Mouse (Mus musculus) urinary bladder, postnatal 36 days (tissue): ENCODE results near the gene Trim28.

Experiments
- DNase-seq, 2 experiments: peaks; one replicate each; pipeline ENCODE4 v3.0.0; 2022; ENCODE audit warnings: low spot score in 2 of 2, mixed read lengths in 1 of 2

The Trim28 gene

GRCm38 (mm10) chr7:13033451-13034147, 34.7 kb downstream of the Trim28 start:
- no peak for DNase-seq

GRCm38 (mm10) chr7:13034148-13034977, 35.4 kb downstream of the Trim28 start, which contains the start of gene Chmp2a:
Gene Chmp2a, minus strand, starts transcription at chr7:13034807.
- DNase-seq = peak; percentile 97

- no peak for DNase-seq
Measured at GRCm38 (mm10) chr7:13035211-13035855, 36.4 kb downstream of the Trim28 start.

DNA sequence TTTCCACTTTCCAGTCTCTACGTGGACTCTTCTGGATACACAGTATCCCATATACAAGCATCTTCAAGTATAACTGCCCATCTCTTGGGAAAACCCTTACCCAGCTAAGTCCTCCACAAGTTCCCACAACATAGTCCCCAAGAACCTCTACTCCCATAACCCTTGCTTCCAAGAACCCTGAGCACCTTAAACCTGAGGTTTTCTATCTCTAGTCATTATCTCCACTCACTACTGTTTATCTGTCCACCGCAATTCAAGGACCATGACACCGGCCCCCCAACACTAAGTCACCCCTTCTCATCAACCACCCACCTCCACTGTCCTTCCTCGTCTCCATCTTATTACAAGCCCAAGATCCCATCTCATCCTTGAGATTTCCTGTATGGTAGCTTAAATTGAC, 37.9 kb downstream of the Trim28 start:
- no peak for DNase-seq

DNA sequence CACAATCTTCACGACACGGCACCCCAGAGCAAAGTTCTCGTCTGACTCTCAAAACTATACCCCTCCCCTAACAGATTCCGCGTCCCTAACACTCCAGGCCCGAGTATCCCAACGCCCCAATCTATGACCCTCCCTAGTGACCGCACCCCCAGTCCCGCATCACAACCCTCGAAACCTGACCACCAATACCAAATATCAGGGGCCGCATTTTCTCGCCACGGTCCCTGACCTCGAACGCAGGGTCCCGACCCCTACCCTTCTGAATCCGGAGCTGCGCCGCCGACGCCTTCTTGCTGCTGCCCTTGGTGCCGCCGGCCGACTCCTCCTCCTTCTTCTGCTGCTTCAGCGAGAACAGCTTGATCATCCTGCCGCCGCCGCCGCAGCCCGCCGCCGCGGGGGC, 38.5 kb downstream of the Trim28 start:
- peak in 1 of 2 experiments; percentile 30 for DNase-seq

GRCm38 (mm10) chr7:13037901-13038555, 39.1 kb downstream of the Trim28 start, which contains the start of gene Ube2m:
Gene Ube2m, minus strand, starts transcription at chr7:13038275.
- peak; percentile 97 to 99 for DNase-seq

GRCm38 (mm10) chr7:13038621-13039169, 39.8 kb downstream of the Trim28 start:
- no peak for DNase-seq

- DNase-seq = no peak
Measured at GRCm38 (mm10) chr7:13039181-13039580, 40.3 kb downstream of the Trim28 start.

- DNase-seq = no peak
Measured at GRCm38 (mm10) chr7:13041256-13041655, 42.3 kb downstream of the Trim28 start.

DNA sequence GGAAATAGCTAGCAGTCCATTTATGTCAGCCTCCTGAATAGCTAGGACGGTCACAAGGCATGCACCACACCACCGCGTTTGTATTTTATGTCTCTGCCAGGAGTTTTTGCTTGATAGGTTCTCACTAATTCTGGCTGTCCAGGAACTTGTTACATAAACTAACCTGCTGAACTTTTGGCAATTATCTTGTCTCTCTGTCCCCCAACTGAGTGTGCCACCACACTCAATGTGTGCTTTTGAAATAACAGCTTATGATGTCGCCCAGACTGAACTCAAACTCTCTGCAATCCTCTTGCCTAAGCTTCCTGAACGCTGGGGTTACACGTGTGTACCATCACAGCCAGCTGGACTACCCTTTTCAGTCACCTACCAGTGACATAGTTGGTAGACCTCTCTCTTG, 43.6 kb downstream of the Trim28 start:
- DNase-seq = no peak

- DNase-seq = no peak
Measured at GRCm38 (mm10) chr7:13043120-13043444, 44.2 kb downstream of the Trim28 start.

DNA sequence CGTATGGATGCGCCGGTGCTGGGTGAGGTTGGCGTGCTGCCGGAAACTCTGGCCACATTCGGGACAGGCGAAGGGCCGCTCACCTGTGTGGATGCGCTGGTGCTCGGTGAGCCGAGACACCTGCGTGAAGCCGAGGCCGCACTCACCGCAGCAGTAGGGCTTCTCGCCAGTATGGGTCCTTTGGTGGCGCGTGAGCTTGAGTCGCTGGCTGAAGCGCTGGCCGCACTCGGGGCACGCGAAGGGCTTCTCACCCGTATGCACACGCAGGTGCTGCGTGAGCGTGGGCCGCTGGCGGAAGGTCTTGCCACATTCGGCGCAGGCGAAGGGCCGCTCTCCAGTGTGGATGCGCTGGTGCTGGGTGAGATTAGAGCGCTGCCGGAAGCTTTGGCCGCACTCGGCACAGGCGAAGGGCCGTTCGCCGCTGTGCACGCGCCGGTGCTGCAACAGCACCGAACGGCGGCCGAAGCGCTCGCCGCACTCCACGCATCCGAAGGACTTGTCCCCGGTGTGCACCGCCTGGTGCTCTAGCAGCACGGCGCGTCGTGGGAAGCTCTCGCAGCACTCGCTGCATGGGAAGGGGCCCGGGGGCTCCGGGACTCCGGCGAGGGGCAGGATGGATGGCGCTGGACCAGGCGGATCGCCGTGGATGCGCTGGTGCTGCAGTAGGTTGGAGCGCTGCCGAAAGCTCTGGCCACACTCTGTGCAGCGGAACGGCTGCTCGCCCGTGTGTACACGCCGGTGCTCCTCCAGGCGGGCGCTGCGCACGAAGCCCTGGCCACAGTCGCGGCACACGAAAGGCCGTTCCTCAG, 44.7 kb downstream of the Trim28 start:
- DNase-seq = no peak

DNA sequence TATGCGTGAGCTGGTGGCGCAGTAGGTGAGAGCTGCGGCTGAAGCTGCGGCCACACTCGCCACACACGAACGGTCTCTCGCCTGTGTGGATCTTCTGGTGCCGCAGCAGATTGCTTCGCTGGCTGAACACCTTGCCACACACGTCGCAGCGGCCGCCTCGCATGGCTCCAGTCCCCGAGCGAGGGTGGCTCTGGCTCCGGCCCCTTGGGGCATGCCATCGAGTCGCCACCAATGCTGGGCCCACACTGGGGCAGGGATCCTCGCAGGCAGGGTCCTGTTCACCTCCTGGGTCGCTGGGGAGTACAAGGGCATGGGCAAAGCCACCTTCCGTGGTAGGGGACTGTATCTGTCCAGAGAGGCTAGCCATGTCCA, 45.3 kb downstream of the Trim28 start:
- DNase-seq = no peak

DNA sequence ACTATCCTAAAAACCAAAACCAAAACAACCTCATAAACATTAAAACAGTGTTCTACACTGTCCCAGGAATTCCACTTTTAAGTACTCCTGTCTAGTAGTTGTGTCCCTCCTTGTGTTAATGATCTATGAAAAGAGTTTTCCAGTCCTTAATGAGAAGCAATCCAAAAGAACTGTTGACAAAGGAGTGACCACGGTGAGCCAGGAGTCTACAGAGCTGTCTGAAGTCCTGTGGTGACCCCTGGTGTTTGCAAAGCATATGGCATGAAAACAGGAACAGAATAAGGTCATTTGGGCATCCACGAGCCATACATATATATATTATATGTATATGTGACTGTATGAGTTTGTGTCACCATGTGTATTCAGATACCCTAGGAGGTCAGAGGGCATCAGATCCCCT, 47.2 kb downstream of the Trim28 start:
- DNase-seq = peak; percentile 57 to 65

GRCm38 (mm10) chr7:13053001-13053400, 54.1 kb downstream of the Trim28 start:
- DNase-seq = no peak

GRCm38 (mm10) chr7:13053501-13053900, 54.6 kb downstream of the Trim28 start:
- no peak for DNase-seq

- no peak for DNase-seq
Measured at GRCm38 (mm10) chr7:13053961-13054286, 55.0 kb downstream of the Trim28 start.

- peak; percentile 88 to 91 for DNase-seq
Measured at GRCm38 (mm10) chr7:13054287-13055010, 55.5 kb downstream of the Trim28 start, which contains the start of gene Mzf1. Gene Mzf1, minus strand, starts transcription at chr7:13054764.

DNA sequence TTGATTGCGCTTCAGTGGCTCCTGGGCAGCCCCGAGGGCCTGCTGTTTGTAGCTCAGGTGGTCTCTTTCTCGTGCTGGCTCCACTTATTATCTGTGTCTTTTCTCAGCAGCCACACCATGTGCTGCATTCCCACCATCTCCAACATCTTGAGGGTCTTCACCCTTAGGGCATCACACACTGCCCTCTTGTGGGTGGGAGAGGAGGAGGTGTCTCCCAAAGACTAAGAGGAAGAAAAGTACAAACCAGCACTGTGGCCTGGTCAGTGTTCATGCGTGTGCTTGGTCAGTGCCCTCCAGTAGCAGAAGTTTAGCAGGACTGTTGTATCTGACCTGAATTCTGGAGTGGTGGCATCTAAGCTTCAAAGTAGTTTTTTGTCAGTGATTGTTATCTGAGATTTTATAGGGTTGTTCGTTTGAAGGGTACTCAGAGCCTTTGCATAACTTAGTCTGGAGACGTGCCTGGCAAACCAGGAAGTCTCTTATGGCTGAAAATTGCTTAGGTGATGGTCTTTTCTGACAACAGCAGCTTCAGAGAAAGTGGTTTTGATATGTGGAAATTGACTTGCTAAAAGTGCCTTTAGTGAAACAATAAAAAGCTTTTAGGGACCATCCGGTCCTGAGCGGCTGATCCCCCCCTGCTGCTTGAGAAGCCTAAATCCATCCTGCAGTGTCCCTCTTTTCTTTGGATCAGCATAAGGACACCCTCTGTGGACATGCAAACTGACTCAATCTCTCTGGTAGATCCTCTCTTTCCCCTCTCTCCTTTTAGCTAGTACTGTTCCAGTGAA, 58.2 kb downstream of the Trim28 start:
- DNase-seq = no peak

GRCm38 (mm10) chr7:13059536-13059935, 60.6 kb downstream of the Trim28 start:
- no peak for DNase-seq
